19 mouse cellular contexts compared by ENCODE assay signal in the genomic region with DNA sequence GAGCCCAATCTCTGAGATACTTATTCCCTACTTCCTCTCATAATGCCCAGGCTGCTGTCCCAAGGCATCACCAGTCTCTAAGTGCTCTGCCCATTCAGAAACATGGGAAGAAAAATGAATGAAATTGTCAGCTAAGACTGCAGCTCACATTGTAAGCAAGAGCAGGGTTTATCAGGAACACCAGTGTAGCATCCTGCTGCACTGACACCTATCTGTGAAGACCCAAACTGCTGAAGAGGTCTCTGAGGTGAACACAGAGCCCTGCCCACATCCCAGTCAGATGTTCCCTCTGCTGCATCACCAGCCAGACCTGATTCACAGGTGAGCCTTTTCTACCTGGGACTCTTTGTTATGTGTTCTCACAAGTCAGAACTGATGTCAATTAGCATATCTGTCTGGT. TPM values are rescaled to one million over a fixed set of nuclear protein-coding genes. Genes with fewer than 3 reads are reported as not detected.
DNase-seq lines count a peak whose midpoint lies in the region; ATAC-seq and TF ChIP-seq lines count a peak whose summit lies in the region.
"Had no signal": no experiment of that assay in that cellular context is flagged by ENCODE, and none has a peak within 500 bp of the region (broad histone marks: within the 10 kb centered on the region; RNA-seq: fewer than 3 reads in every experiment).

No protein-coding gene starts in this region.

- H3K4me3 ChIP-seq in forebrain, embryonic 15.5 days: peak overlapping the region; percentile 54
- H3K4me3 ChIP-seq in forebrain, embryonic 10.5 days: no peak overlapping the region
- H3K4me3 ChIP-seq in hindbrain, postnatal 0 days (ENCODE audit: low read length): peak overlapping the region; percentile 61
- H3K4me3 ChIP-seq in olfactory bulb, adult 2 months (ENCODE audit: insufficient read depth, low read depth, low read length): peak overlapping the region; percentile 28
- H3K4me3 ChIP-seq: embryonic facial prominence, embryonic 12.5 days; gastrocnemius, adult 2 months; heart, embryonic 15.5 days; kidney, embryonic 15.5 days; limb, embryonic 13.5 days; myocyte had no signal

- H3K4me1 ChIP-seq in forebrain, embryonic 15.5 days: peaks cover 26% of the 10 kb centered on the region
- H3K4me1 ChIP-seq in forebrain, embryonic 10.5 days: peaks cover 19% of the 10 kb centered on the region
- peaks cover 4% of the 10 kb centered on the region; the same call in 1 of the 2 replicates for H3K4me1 ChIP-seq in hindbrain, postnatal 0 days (ENCODE audit: insufficient read depth, low read length)
- peaks cover 18% of the 10 kb centered on the region for H3K4me1 ChIP-seq in olfactory bulb, adult 2 months (ENCODE audit: control insufficient read depth, insufficient read depth, low read length)

- peak overlapping the region; percentile 68 for H3K27ac ChIP-seq in forebrain, embryonic 15.5 days (replicated peaks)
- no peak overlapping the region for H3K27ac ChIP-seq in forebrain, embryonic 10.5 days
- 0 out of 2 replicates have a peak overlapping the region, but pooled peaks have one; percentile 8 for H3K27ac ChIP-seq in hindbrain, postnatal 0 days
- H3K27ac ChIP-seq in olfactory bulb, adult 2 months (ENCODE audit: insufficient read depth, low read depth, low read length): no peak overlapping the region
- H3K27ac ChIP-seq: embryonic facial prominence, embryonic 12.5 days; gastrocnemius, adult 2 months; heart, embryonic 15.5 days; kidney, embryonic 15.5 days; limb, embryonic 13.5 days had no signal

- ATAC-seq in forebrain, embryonic 15.5 days (replicated peaks): no peak
- peak; percentile 28; the same call in 1 of the 2 replicates for ATAC-seq in hindbrain, postnatal 0 days

- DNase-seq in forebrain, embryonic 10.5 days (ENCODE audit: extremely low spot score, low spot score): no peak
- DNase-seq in retina, postnatal 1 day: peak; percentile 18
- DNase-seq in retina, embryonic 14.5 days (ENCODE audit: low spot score): no peak
- peak; percentile 47 for DNase-seq in hindbrain, postnatal 0 days (ENCODE audit: low spot score)
- no peak for DNase-seq in adrenal gland, postnatal 10 days
- DNase-seq in ovary, postnatal 36 days (ENCODE audit: low spot score): no peak
- DNase-seq: adrenal gland, adult 8-10 months; gastrocnemius, adult 2 months; lung, embryonic 14.5 days; spleen, adult 18-20 months; thymus, postnatal 14 days had no signal

- no peaks in the 10 kb centered on the region for H3K9me3 ChIP-seq in forebrain, embryonic 15.5 days
- no peaks in the 10 kb centered on the region for H3K9me3 ChIP-seq in forebrain, embryonic 10.5 days
- H3K9me3 ChIP-seq in hindbrain, postnatal 0 days (ENCODE audit: low read length): no peaks in the 10 kb centered on the region
- H3K9me3 ChIP-seq: embryonic facial prominence, embryonic 12.5 days; G1E; heart, embryonic 15.5 days; kidney, embryonic 15.5 days; limb, embryonic 13.5 days had no signal

- TF ChIP-seq POLR2A in olfactory bulb, adult 2 months (IDR thresholded peaks at IDR 0.05; ENCODE audit: insufficient read depth, low read depth, low read length): no peak

- H3K4me2 ChIP-seq in forebrain, embryonic 15.5 days (replicated peaks): peak overlapping the region; percentile 89
- peak overlapping the region; percentile 57 for H3K4me2 ChIP-seq in hindbrain, postnatal 0 days (ENCODE audit: low read depth, low read length)
- H3K4me2 ChIP-seq: embryonic facial prominence, embryonic 12.5 days; heart, embryonic 15.5 days; kidney, embryonic 15.5 days; limb, embryonic 13.5 days; lung, embryonic 14.5 days had no signal

- no peaks in the 10 kb centered on the region for H3K36me3 ChIP-seq in forebrain, embryonic 15.5 days
- no peaks in the 10 kb centered on the region for H3K36me3 ChIP-seq in forebrain, embryonic 10.5 days (replicated peaks)
- no peaks in the 10 kb centered on the region for H3K36me3 ChIP-seq in hindbrain, postnatal 0 days (ENCODE audit: insufficient read depth, low read length)
- H3K36me3 ChIP-seq: embryonic facial prominence, embryonic 12.5 days; G1E; heart, embryonic 15.5 days; kidney, embryonic 15.5 days; limb, embryonic 13.5 days had no signal

- 0 out of 2 replicates have a peak overlapping the region, but pooled peaks have one; percentile 27 for H3K9ac ChIP-seq in forebrain, embryonic 15.5 days (replicated peaks)
- peak overlapping the region; percentile 38; the same call in 1 of the 2 replicates for H3K9ac ChIP-seq in hindbrain, postnatal 0 days (replicated peaks; ENCODE audit: low read length)
- H3K9ac ChIP-seq: embryonic facial prominence, embryonic 12.5 days; heart, embryonic 15.5 days; kidney, embryonic 15.5 days; limb, embryonic 13.5 days; lung, embryonic 14.5 days had no signal

- TF ChIP-seq CTCF in hindbrain, postnatal 0 days (IDR thresholded peaks at IDR 0.05; ENCODE audit: low read depth): peak; percentile 62
- TF ChIP-seq CTCF in olfactory bulb, adult 2 months (IDR thresholded peaks at IDR 0.05; ENCODE audit: insufficient read depth, low read depth, low read length): no peak

- H3K27me3 ChIP-seq in forebrain, embryonic 15.5 days: no peaks in the 10 kb centered on the region
- peaks cover 51% of the 10 kb centered on the region for H3K27me3 ChIP-seq in forebrain, embryonic 10.5 days (ENCODE audit: poor library complexity, severe bottlenecking)
- no peaks in the 10 kb centered on the region for H3K27me3 ChIP-seq in hindbrain, postnatal 0 days (ENCODE audit: insufficient read depth, low read length)

RNA-seq across cellular contexts. Expression of gene March4, which starts 3.3 kb away (rescaled TPM):
- 5.2 and 5.3 TPM in 2 replicates for polyA plus RNA-seq in forebrain, embryonic 15.5 days (2015; fragmentation: Nextera tagmentation; extraction: Ambion mirVana)
- not detected in 2 replicates for polyA plus RNA-seq in forebrain, embryonic 10.5 days (2016; fragmentation: Nextera tagmentation; extraction: Ambion mirVana)
- total RNA-seq in hindbrain, postnatal 0 days (2014; rRNA removed): 34.6 and 34.9 TPM in 2 replicates
- 6.6 and 7.5 TPM in 2 replicates for polyA plus RNA-seq in hindbrain, postnatal 0 days (2015; fragmentation: Nextera tagmentation; extraction: Ambion mirVana)
- polyA plus RNA-seq in olfactory bulb, adult 2 months (2012; ENCODE audit: insufficient read depth, insufficient read length, low replicate concordance, missing spikeins): not detected in 2 replicates
- 1 to 10 TPM; 1.3 to 2.5 TPM for total RNA-seq in adrenal gland, postnatal 10 days (2021)
- polyA plus RNA-seq: G1E; limb, embryonic 13.5 days; lung, embryonic 14.5 days had no signal

RNA-seq across cellular contexts. Expression of gene Smarcal1, which starts 49.6 kb away (rescaled TPM):
- polyA plus RNA-seq in forebrain, embryonic 15.5 days (2015; fragmentation: Nextera tagmentation; extraction: Ambion mirVana): 26.9 and 28.2 TPM in 2 replicates
- 31.7 and 32.3 TPM in 2 replicates for polyA plus RNA-seq in forebrain, embryonic 10.5 days (2016; fragmentation: Nextera tagmentation; extraction: Ambion mirVana)
- 42.0 and 53.6 TPM in 2 replicates for total RNA-seq in hindbrain, postnatal 0 days (2014; rRNA removed)
- polyA plus RNA-seq in hindbrain, postnatal 0 days (2015; fragmentation: Nextera tagmentation; extraction: Ambion mirVana): 19.1 and 19.7 TPM in 2 replicates
- polyA plus RNA-seq in olfactory bulb, adult 2 months (2012; ENCODE audit: insufficient read depth, insufficient read length, low replicate concordance, missing spikeins): not detected in 2 replicates
- 10 to 100 TPM; 26.3 to 40.2 TPM for total RNA-seq in adrenal gland, postnatal 10 days (2021)

Comparison
In these comparisons a context has a peak if more than half of its experiments do, and no peak if none do; other contexts are left out.
1. H3K27ac ChIP-seq: peak in forebrain, embryonic 15.5 days (single experiment) and hindbrain, postnatal 0 days (single experiment); none in forebrain, embryonic 10.5 days (single experiment) and olfactory bulb, adult 2 months (single experiment).
2. DNase-seq: peak in retina, postnatal 1 day (single experiment) and hindbrain, postnatal 0 days (single experiment); none in forebrain, embryonic 10.5 days (single experiment), retina, embryonic 14.5 days (single experiment), adrenal gland, postnatal 10 days (single experiment) and ovary, postnatal 36 days (single experiment).